Mouse (Mus musculus) stomach, postnatal 0 days (tissue): Measurements from ENCODE around the gene Gapvd1. TPM values are rescaled to one million over a fixed set of nuclear protein-coding genes. Genes with fewer than 3 reads are reported as not detected.

Source experiments
- ATAC-seq: fragments of 200-750 bp; cut with Nextera tagmentation; 2 replicates; pipeline ENCODE4 v1.8.0; 2017; ENCODE audit not compliant: low FRiP score, low TSS enrichment
- DNase-seq: peaks from one replicate; pipeline ENCODE4 v3.0.0-alpha.2; 2016; ENCODE audit warnings: low spot score
- H3K27ac ChIP-seq: fragments of 300-500 bp; sonication (generic); replicated peaks from 2 replicates; pipeline ENCODE4 v1.5.1; 2014; ENCODE audit warnings: mild to moderate bottlenecking, control low read depth
- H3K27me3 ChIP-seq: fragments of 300-500 bp; sonication (generic); 2 replicates; pipeline ENCODE4 v1.6.1; 2014; ENCODE audit warnings: low read length; ENCODE audit not compliant: control insufficient read depth, insufficient read depth
- H3K36me3 ChIP-seq: fragments of 300-500 bp; sonication (generic); 2 replicates; pipeline ENCODE4 v1.6.1; 2014; ENCODE audit warnings: low read length, mixed read lengths; ENCODE audit not compliant: control insufficient read depth, insufficient read depth
- H3K4me1 ChIP-seq: fragments of 300-500 bp; sonication (generic); replicated peaks from 2 replicates; pipeline ENCODE4 v1.6.1; 2014; ENCODE audit warnings: antibody characterized with exemption; ENCODE audit not compliant: control insufficient read depth, insufficient read depth
- H3K4me2 ChIP-seq: fragments of 300-500 bp; sonication (generic); replicated peaks from 2 replicates; pipeline ENCODE4 v1.6.1; 2014; ENCODE audit warnings: low read depth, mild to moderate bottlenecking, control low read depth, moderate library complexity
- H3K4me3 ChIP-seq: fragments of 300-500 bp; sonication (generic); 2 replicates; pipeline ENCODE4 v1.5.1; 2014; ENCODE audit warnings: low read depth, low read length, control low read depth
- H3K9ac ChIP-seq: fragments of 300-500 bp; sonication (generic); 2 replicates; pipeline ENCODE4 v1.6.1; 2014; ENCODE audit warnings: mild to moderate bottlenecking, low read length, control low read depth, mixed read lengths
- H3K9me3 ChIP-seq: fragments of 300-500 bp; sonication (generic); 2 replicates; pipeline ENCODE4 v1.6.1; 2016; ENCODE audit warnings: low read length; ENCODE audit not compliant: control insufficient read depth
- CTCF ChIP-seq: IDR thresholded peaks from 2 replicates; pipeline ENCODE4 v1.5.1; 2016; ENCODE audit warnings: antibody characterized with exemption, low read depth, mild to moderate bottlenecking, moderate library complexity
- EP300 ChIP-seq: optimal IDR thresholded peaks from 2 replicates; pipeline ENCODE3; 2016; ENCODE audit warnings: antibody characterized with exemption
- WGBS: fragments of 180-500 bp; shearing (Covaris S2); extraction: QIAGEN DNeasy Blood & Tissue Kit; methylation state at CpG from one replicate; pipeline ENCODE4 v1.1.7; 2014; 5-methylcytosine and 5-hydroxymethylcytosine counted together
- polyA plus RNA-seq: library from polyadenylated mRNA; unstranded; fragments of >200 nt; fragmentation: Nextera tagmentation; extraction: Ambion mirVana; gene quantifications from 2 replicates; pipeline ENCODE4 v1.2.1, GENCODE M21; 2015

Gapvd1 gene
- polyA plus RNA-seq, 1 experiment from 2014 or later, result 40.9 TPM

GRCm38 (mm10) chr2:34632051-34632450 is 123.0 kb downstream of the Gapvd1 start:
- DNase-seq (no peak), ATAC-seq (no peak)
- no peak overlapping the region for H3K27ac ChIP-seq
- 60% methylated on average over 12 of the region's 12 CpGs for WGBS
- TF ChIP-seq CTCF (no peak), EP300 (no peak)
- no peaks in the 10 kb centered on the region for H3K9me3 ChIP-seq
- H3K9ac ChIP-seq, result no peak overlapping the region
- H3K4me2 ChIP-seq, result no peak overlapping the region
- H3K27me3 ChIP-seq, result no peaks in the 10 kb centered on the region
- H3K4me1 ChIP-seq, result no peaks in the 10 kb centered on the region
- H3K4me3 ChIP-seq, result no peak overlapping the region
- H3K36me3 ChIP-seq, result no peaks in the 10 kb centered on the region

- Histone ChIP-seq H3K27ac (no peak overlapping the region), H3K4me2 (no peak overlapping the region), H3K4me3 (no peak overlapping the region), H3K36me3 (no peaks in the 10 kb centered on the region), H3K9ac (no peak overlapping the region), H3K27me3 (no peaks in the 10 kb centered on the region), H3K4me1 (no peaks in the 10 kb centered on the region), H3K9me3 (no peaks in the 10 kb centered on the region)
- TF ChIP-seq CTCF, result no peak
- no peak for TF ChIP-seq EP300
- ATAC-seq (no peak), DNase-seq (no peak)
- WGBS, result 88% methylated on average over 6 of the region's 6 CpGs
Measured at GRCm38 (mm10) chr2:34630445-34630844, 124.6 kb downstream of the Gapvd1 start.

- H3K27ac ChIP-seq, result no peak overlapping the region
- WGBS, result 80% methylated on average over 7 of the region's 7 CpGs
- H3K4me1 ChIP-seq, result no peaks in the 10 kb centered on the region
- peaks cover 3% of the 10 kb centered on the region; the same call in 1 of the 2 replicates for H3K36me3 ChIP-seq
- DNase-seq (no peak), ATAC-seq (no peak)
- H3K4me3 ChIP-seq, result no peak overlapping the region
- H3K4me2 ChIP-seq, result no peak overlapping the region
- TF ChIP-seq CTCF, result no peak
- TF ChIP-seq EP300, result no peak
- H3K9me3 ChIP-seq, result no peaks in the 10 kb centered on the region
- H3K27me3 ChIP-seq, result no peaks in the 10 kb centered on the region
- no peak overlapping the region for H3K9ac ChIP-seq
Measured at GRCm38 (mm10) chr2:34629758-34630157, 125.3 kb downstream of the Gapvd1 start.

- ATAC-seq (no peak), DNase-seq (no peak)
- Histone ChIP-seq H3K27ac (no peak overlapping the region), H3K27me3 (no peaks in the 10 kb centered on the region), H3K4me1 (no peaks in the 10 kb centered on the region), H3K9ac (no peak overlapping the region), H3K9me3 (no peaks in the 10 kb centered on the region), H3K4me2 (no peak overlapping the region), H3K4me3 (no peak overlapping the region), H3K36me3 (peaks cover 3% of the 10 kb centered on the region; the same call in 1 of the 2 replicates)
- TF ChIP-seq CTCF (no peak), EP300 (no peak)
- WGBS, result 60% methylated on average over 4 of the region's 4 CpGs
Measured at GRCm38 (mm10) chr2:34628903-34629540, 126.0 kb downstream of the Gapvd1 start.

GRCm38 (mm10) chr2:34627328-34628226 is 127.5 kb downstream of the Gapvd1 start:
- ATAC-seq (0 out of 2 replicates have a peak, but pooled peaks have one; percentile 8), DNase-seq (no peak)
- Histone ChIP-seq H3K4me3 (no peak overlapping the region), H3K27me3 (no peaks in the 10 kb centered on the region), H3K9me3 (no peaks in the 10 kb centered on the region), H3K9ac (no peak overlapping the region), H3K4me1 (no peaks in the 10 kb centered on the region), H3K36me3 (peaks cover 7% of the 10 kb centered on the region), H3K27ac (0 out of 2 replicates have a peak overlapping the region, but pooled peaks have one; percentile 14), H3K4me2 (no peak overlapping the region)
- TF ChIP-seq EP300 (no peak), CTCF (no peak)
- WGBS, result 59% methylated on average over 17 of the region's 17 CpGs

Other genes with a start within 250 kb of the Gapvd1 start
- 767 and 830 TPM in 2 replicates for gene Hspa5, start 16.7 kb upstream of the Gapvd1 start, polyA plus RNA-seq
- gene Rabepk, start 44.7 kb upstream of the Gapvd1 start, polyA plus RNA-seq, result 23.5 and 24.6 TPM in 2 replicates
- gene Fbxw2, start 71.1 kb upstream of the Gapvd1 start, polyA plus RNA-seq, result 54.2 and 56.3 TPM in 2 replicates
- not detected in 2 replicates for gene Gm34653, start 77.8 kb upstream of the Gapvd1 start, polyA plus RNA-seq
- gene Cutal, start 119.2 kb upstream of the Gapvd1 start, polyA plus RNA-seq, result 0.55 and 0.81 TPM in 2 replicates
- 55.5 and 55.9 TPM in 2 replicates for gene Psmd5, start 119.7 kb upstream of the Gapvd1 start, polyA plus RNA-seq
- gene Phf19, start 158.8 kb upstream of the Gapvd1 start, polyA plus RNA-seq, result 3.5 and 3.7 TPM in 2 replicates
- gene Traf1, start 206.5 kb upstream of the Gapvd1 start, polyA plus RNA-seq, result 1.7 and 2.2 TPM in 2 replicates